Mouse (Mus musculus): Measurements from ENCODE around the gene Kat6b. TPM values are rescaled to one million over a fixed set of nuclear protein-coding genes. Genes with fewer than 3 reads are reported as not detected.
A peak's percentile ranks its signal among the peaks of the same experiment; 100 is the strongest.
"Not testable (repeated sequence)": the region's sequence is repeated elsewhere in the genome, so short reads cannot be mapped to it uniquely, and the experiment has no call there.

Gene Kat6b
- polyA plus RNA-seq, 1 experiment from 2014 or later: 33.0 TPM

DNA sequence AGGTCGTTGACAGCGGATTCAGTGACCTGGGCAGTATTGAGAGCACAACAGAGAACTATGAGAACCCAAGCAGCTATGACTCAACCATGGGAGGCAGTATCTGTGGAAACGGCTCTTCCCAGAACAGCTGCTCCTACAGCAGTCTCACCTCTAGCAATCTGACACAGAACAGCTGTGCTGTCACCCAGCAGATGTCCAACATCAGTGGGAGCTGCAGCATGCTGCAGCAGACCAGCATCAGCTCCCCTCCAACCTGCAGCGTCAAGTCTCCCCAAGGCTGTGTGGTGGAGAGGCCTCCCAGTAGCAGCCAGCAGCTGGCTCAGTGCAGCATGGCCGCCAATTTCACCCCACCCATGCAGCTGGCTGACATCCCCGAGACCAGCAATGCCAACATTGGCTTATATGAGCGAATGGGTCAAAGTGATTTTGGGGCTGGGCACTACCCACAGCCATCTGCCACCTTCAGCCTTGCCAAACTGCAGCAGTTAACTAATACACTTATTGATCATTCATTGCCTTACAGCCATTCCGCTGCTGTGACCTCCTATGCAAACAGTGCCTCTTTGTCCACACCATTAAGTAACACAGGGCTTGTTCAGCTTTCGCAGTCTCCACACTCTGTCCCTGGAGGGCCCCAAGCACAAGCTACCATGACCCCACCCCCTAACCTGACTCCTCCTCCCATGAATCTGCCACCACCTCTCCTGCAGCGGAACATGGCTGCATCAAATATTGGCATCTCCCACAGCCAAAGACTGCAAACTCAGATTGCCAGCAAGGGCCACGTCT lies 188.6 kb downstream of the Kat6b start:
- H3K36me3 ChIP-seq (ENCODE audit: poor library complexity, severe bottlenecking): peaks cover 75% of the 10 kb centered on the region
- H3K4me1 ChIP-seq: peaks cover 14% of the 10 kb centered on the region; the same call in 1 of the 2 replicates
- H3K4me3 ChIP-seq: no peak overlapping the region
- no peak overlapping the region for H3K27ac ChIP-seq
- ATAC-seq: peak; percentile 23; the same call in 1 of the 2 replicates
- H3K9ac ChIP-seq: no peak overlapping the region
- H3K27me3 ChIP-seq: no peaks in the 10 kb centered on the region
- WGBS: 87% methylated on average over 11 of the region's 11 CpGs
- H3K4me2 ChIP-seq: no peak overlapping the region
- no peaks in the 10 kb centered on the region for H3K9me3 ChIP-seq (replicated peaks)

DNA sequence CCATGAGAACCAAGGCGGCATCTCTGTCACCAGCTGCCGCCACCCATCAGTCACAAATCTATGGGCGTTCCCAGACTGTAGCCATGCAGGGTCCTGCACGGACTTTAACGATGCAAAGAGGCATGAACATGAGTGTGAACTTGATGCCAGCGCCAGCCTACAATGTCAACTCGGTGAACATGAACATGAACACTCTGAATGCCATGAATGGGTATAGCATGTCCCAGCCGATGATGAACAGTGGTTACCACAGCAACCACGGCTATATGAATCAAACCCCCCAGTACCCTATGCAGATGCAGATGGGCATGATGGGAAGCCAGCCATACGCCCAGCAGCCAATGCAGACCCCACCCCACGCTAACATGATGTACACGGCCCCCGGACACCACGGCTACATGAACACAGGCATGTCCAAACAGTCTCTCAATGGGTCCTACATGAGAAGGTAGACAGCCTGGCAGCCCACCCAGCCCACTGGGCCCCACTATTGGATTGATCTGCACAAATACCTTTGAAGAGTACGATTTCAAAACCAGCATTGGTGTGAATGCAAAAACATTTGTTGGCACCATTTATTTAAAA lies 189.3 kb downstream of the Kat6b start:
- 0 out of 2 replicates have a peak, but pooled peaks have one; percentile 28 for ATAC-seq

DNA sequence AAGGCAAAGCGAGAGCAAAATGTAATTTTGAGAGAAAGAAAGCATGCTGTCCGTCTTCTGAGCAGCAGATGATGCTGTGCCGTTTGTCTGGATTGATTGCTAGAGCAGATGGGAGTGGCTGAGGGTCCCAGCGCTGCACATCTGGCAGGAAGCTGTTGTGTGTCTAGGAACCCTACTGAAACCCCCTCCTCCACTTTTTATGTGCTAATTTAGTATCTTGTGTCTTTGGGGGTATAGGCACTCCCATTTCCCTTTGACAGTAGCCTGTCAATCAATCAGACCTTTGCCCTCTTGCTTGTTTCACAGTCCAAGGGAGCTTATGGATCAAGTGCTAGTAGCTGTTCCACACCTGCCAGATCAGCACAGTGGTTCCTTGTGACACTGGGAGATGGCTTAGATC lies 191.9 kb downstream of the Kat6b start:
- Histone ChIP-seq H3K4me1 (peaks cover 14% of the 10 kb centered on the region; the same call in 1 of the 2 replicates), H3K9me3 (replicated peaks) (no peaks in the 10 kb centered on the region), H3K27ac (no peak overlapping the region), H3K27me3 (no peaks in the 10 kb centered on the region), H3K4me3 (no peak overlapping the region), H3K36me3 (ENCODE audit: poor library complexity, severe bottlenecking) (peaks cover 42% of the 10 kb centered on the region), H3K4me2 (no peak overlapping the region), H3K9ac (no peak overlapping the region)
- 72% methylated on average over 4 of the region's 4 CpGs for WGBS
- no peak for ATAC-seq

More for the DNA sequence above, 189.3 kb downstream of the Kat6b start:
- not testable (repeated sequence) for H3K4me3 ChIP-seq; H3K27ac ChIP-seq; H3K27me3 ChIP-seq; H3K9ac ChIP-seq; H3K4me2 ChIP-seq; H3K9me3 ChIP-seq (replicated peaks)
- H3K36me3 ChIP-seq (ENCODE audit: poor library complexity, severe bottlenecking): peaks cover 68% of the 10 kb centered on the region
- WGBS: 87% methylated on average over 15 of the region's 15 CpGs
- H3K4me1 ChIP-seq: peaks cover 14% of the 10 kb centered on the region; the same call in 1 of the 2 replicates

DNA sequence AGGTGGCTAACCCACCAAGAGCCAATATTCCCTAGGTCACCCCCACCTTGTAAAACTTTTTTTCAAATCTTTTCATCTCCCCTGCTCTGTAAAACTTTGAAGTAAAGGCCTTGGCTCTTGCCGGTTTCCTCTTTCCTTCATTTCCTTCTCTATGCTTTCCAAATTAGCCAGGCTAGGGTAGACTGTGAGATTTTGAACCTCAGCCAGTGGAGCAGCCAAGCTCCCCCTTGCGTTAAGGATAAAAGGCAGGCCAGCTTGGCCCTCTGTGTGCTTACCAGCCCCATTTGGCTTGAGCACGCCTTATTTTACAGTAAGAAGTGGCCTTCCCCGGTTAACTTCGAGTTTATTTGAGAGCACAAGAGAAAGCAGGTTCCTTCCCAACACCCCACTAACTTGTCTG lies 193.2 kb downstream of the Kat6b start:
- 62% methylated on average over 5 of the region's 5 CpGs for WGBS
- Histone ChIP-seq H3K27ac (no peak overlapping the region), H3K9ac (no peak overlapping the region), H3K9me3 (replicated peaks) (no peaks in the 10 kb centered on the region), H3K4me2 (no peak overlapping the region), H3K27me3 (no peaks in the 10 kb centered on the region), H3K4me3 (no peak overlapping the region), H3K36me3 (ENCODE audit: poor library complexity, severe bottlenecking) (peaks cover 29% of the 10 kb centered on the region), H3K4me1 (peaks cover 16% of the 10 kb centered on the region)
- ATAC-seq: no peak

DNA sequence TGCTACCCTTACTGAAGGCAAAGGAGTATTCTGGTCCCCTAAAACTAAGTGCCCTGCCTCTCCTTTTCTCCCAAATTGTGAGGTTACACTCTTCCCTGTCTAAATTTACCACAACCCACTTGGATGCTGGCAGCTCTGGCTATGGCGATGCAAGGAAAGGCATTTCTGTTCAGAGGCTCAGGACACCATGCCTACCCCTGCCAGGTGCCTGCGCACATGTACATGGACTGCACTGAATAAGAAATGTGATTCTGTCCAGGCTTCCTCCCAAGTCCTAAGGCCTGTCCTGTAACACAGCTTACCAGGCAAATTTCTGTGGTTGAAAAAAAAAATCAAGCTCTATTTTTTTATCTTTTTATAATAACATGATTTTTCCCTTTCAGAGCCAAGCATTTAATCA lies 195.0 kb downstream of the Kat6b start:
- Histone ChIP-seq H3K27ac (no peak overlapping the region), H3K9me3 (replicated peaks) (no peaks in the 10 kb centered on the region), H3K4me3 (no peak overlapping the region), H3K4me1 (peaks cover 17% of the 10 kb centered on the region), H3K27me3 (no peaks in the 10 kb centered on the region), H3K4me2 (no peak overlapping the region), H3K9ac (no peak overlapping the region), H3K36me3 (ENCODE audit: poor library complexity, severe bottlenecking) (peaks cover 15% of the 10 kb centered on the region)
- no peak for ATAC-seq
- 91% methylated on average over 2 of the region's 2 CpGs for WGBS

DNA sequence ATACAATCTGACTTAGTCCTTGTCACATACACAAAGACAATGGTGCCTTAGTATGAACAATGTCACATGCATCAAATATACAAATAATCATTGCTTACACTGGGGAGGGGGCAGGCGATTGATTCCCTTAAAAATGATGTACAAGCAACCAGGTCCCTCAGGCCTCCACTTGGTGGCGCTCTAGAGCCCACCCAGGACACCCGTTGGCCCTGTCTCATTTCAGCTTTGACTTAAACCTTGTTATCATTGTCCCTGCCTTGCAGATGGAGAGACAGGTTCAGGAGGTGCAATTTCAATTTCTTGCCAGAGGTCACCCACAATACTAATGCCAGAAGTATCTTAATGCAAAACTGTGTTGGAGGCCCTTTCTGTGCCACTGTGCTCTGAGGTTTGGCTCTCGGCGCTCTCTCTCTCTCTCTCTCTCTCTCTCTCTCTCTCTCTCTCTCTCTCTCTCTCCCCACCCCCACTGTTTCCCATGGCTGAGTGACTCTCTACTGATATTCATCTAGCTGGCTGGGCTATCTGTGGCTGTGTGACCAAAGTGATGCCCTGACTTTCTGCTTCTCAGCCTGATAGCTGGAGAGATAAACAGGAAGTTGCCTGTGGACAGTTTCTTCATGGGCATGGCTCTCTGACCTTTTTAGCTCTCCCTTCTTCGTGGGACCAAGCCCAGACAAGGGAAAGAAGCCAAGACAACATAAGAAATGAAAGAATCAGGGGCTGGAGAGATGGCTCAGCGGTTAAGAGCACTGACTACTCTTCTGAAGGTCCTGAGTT lies 197.5 kb downstream of the Kat6b start:
- WGBS: 45% methylated on average over 7 of the region's 7 CpGs
- no peak for ATAC-seq

DNA sequence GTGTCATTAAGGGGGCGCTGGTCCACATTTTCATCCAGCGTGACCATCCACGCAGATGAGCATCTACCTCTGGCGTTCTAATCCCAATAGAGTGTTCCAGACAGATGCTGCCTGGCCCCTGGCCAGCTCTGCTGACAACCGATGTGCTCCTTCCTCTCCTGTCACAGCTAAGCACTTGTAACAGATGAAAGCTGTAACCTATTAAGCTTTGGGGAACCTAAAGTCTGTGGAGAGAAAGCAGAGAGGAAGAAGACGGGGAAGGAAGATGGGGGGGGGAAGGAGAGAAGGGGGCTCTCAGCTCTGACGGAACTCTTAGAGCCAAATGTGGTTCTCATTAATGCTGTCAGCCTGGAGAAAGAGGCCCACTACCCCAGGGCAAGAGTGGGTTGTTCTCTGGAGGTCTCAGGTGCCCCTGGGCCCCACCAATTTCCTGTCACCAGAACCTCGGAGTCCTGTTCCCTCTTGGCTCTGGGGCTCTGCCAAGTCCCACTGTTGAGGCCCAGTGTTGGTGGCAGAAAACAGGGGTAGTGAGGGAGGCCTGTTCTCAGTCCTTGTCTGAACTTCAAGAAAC lies 198.5 kb downstream of the Kat6b start:
- Histone ChIP-seq H3K4me2 (no peak overlapping the region), H3K9me3 (replicated peaks) (no peaks in the 10 kb centered on the region), H3K27me3 (no peaks in the 10 kb centered on the region), H3K27ac (no peak overlapping the region), H3K9ac (no peak overlapping the region), H3K4me1 (peaks cover 27% of the 10 kb centered on the region), H3K36me3 (ENCODE audit: poor library complexity, severe bottlenecking) (no peaks in the 10 kb centered on the region), H3K4me3 (no peak overlapping the region)
- WGBS: 47% methylated on average over 8 of the region's 8 CpGs
- ATAC-seq: no peak

More for the DNA sequence above, 197.5 kb downstream of the Kat6b start:
- Histone ChIP-seq H3K27me3 (no peaks in the 10 kb centered on the region), H3K9ac (no peak overlapping the region), H3K4me1 (peaks cover 25% of the 10 kb centered on the region), H3K27ac (no peak overlapping the region), H3K4me3 (no peak overlapping the region), H3K9me3 (replicated peaks) (no peaks in the 10 kb centered on the region), H3K4me2 (no peak overlapping the region), H3K36me3 (ENCODE audit: poor library complexity, severe bottlenecking) (peaks cover 4% of the 10 kb centered on the region; the same call in 1 of the 2 replicates)

DNA sequence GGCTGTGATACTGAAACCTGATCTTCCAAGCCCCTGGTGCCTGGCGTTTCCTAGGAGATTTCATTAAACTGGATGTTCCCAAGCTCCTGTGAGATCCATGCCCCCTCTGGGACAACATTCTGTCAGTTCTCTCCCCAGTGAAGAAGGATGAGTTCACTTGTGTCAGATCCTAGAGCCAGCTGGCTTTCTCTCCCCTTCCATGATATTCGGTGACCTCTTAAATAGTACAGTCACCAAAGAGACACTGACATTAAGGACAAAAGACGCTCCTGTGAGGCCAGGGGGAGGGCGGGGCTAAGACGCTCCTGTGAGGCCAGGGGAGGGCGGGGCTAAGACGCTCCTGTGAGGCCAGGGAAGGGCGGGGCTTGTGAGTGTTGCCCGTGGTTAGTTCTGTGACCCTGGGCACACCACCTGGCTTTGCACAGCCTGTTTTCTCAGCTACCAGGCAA lies 201.5 kb downstream of the Kat6b start:
- peak overlapping the region; percentile 56 for H3K4me2 ChIP-seq
- H3K36me3 ChIP-seq (ENCODE audit: poor library complexity, severe bottlenecking): no peaks in the 10 kb centered on the region
- peak; percentile 55 for ATAC-seq
- H3K4me1 ChIP-seq: peaks cover 37% of the 10 kb centered on the region
- H3K9me3 ChIP-seq (replicated peaks): no peaks in the 10 kb centered on the region
- H3K27me3 ChIP-seq: peaks cover 24% of the 10 kb centered on the region
- H3K9ac ChIP-seq: no peak overlapping the region
- WGBS: 0% methylated on average over 9 of the region's 9 CpGs
- H3K27ac ChIP-seq: peak overlapping the region; percentile 74
- H3K4me3 ChIP-seq: peak overlapping the region; percentile 25

DNA sequence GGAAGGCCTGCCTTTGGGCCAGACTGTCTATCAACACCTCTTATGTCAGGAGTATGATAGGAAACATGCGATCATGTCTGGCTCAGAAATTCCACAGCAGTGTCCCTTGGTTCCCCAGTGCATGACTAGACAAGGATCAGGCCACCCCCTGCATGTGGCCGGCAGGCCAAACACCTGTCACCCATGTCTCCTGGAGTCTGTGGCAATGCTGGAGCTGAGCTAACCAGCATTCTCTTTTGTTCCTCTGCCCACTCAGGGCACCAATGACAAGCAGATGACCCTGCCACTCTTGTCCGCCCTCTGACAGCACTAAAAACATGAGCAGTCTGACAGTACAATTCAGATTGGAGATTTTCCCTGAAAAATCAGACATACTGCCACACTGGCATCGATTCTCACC lies 202.6 kb downstream of the Kat6b start:
- peaks cover 27% of the 10 kb centered on the region for H3K27me3 ChIP-seq
- WGBS: 85% methylated on average over 4 of the region's 4 CpGs
- H3K27ac ChIP-seq: no peak overlapping the region
- no peak overlapping the region for H3K4me3 ChIP-seq
- no peaks in the 10 kb centered on the region for H3K36me3 ChIP-seq (ENCODE audit: poor library complexity, severe bottlenecking)
- H3K4me1 ChIP-seq: peaks cover 37% of the 10 kb centered on the region
- ATAC-seq: no peak
- H3K9me3 ChIP-seq (replicated peaks): no peaks in the 10 kb centered on the region
- H3K9ac ChIP-seq: no peak overlapping the region
- H3K4me2 ChIP-seq: no peak overlapping the region

DNA sequence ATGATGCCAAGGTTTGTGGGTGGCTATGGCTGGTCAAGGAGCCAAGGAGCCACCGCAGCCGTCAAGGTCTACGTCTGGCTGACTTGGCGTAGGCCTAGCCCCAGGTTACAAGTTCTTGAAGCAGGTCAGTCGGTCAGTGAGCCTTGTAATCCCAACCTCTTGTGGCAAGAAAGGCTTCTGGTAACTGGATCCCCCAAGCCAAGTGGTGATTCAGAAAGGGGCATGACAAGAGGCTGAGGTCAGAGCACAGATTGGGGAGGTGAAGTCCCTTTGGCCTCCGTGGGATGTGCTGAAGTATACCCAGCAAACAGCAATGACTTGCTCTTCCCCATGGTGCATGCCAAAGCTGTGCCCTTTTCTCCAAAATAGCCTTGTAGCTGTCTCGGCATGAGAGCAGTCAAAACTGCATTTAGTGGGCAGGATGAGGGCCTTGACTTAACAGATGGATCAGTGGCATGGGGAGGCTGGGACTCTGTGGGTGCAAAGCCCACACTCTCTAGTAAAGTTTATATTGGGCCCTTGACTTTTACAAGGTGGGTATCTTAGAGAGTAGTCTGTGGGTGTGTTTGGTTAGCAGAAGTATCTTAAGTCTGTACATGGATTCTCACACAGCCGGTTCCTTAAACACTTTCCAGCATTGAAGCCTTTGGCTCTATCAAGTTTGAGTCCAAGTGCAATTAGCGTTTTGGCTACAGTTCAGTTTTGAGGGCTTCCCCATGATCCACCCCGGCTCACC lies 204.3 kb downstream of the Kat6b start:
- Histone ChIP-seq H3K9me3 (replicated peaks) (no peaks in the 10 kb centered on the region), H3K36me3 (ENCODE audit: poor library complexity, severe bottlenecking) (no peaks in the 10 kb centered on the region), H3K27me3 (peaks cover 27% of the 10 kb centered on the region), H3K4me1 (peaks cover 29% of the 10 kb centered on the region), H3K4me3 (no peak overlapping the region), H3K4me2 (no peak overlapping the region), H3K27ac (no peak overlapping the region), H3K9ac (no peak overlapping the region)
- ATAC-seq: no peak
- 88% methylated on average over 10 of the region's 10 CpGs for WGBS

Measured in forebrain, embryonic 13.5 days (tissue).